Mouse (Mus musculus): ENCODE results near the gene Dennd4b.
"Not testable (repeated sequence)": the region's sequence is repeated elsewhere in the genome, so short reads cannot be mapped to it uniquely, and the experiment has no call there.

The Dennd4b gene

GRCm38 (mm10) chr3:90280708-90281107 lies 15.7 kb downstream of the Dennd4b start:
- no peak for DNase-seq

DNA sequence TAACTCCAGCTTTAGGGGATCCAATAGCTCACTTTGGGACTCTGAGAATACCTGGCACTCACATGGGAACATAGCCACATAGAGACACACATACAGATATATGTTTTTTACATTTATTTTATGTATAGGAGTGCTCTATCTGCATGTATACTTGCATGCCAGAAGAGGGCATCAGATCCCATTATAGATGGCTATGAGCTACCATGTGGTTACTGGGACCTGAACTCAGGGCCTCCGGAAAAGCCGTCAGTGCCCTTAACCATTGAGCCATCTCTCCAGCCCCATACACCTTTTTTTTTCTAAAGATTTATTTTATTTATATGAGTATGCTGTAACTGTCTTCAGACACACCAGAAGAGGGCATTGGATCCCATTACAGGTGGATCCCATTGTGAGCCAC lies 19.2 kb downstream of the Dennd4b start:
- no peak for DNase-seq

- DNase-seq, result not testable (repeated sequence)
Measured at GRCm38 (mm10) chr3:90289403-90289802, 24.4 kb downstream of the Dennd4b start.

DNA sequence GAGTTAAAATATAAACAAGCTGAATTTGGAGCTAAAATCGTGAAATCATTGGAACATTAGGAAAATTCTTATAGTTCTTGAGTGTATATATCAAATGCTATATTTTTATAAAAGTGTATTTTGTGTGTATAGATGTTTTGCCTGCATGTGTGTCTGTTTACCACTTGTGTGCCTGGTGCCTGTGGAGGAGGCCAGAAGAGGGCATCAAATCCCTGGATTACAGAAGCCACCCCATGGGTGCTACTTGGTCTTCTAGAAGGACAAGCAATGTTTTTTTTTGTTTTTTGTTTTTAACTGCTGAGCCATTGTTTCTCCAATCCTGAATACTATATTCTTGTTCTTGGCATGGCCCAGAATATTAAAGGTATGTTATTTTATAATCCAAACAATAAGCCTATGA lies 25.6 kb downstream of the Dennd4b start:
- no peak for DNase-seq

DNA sequence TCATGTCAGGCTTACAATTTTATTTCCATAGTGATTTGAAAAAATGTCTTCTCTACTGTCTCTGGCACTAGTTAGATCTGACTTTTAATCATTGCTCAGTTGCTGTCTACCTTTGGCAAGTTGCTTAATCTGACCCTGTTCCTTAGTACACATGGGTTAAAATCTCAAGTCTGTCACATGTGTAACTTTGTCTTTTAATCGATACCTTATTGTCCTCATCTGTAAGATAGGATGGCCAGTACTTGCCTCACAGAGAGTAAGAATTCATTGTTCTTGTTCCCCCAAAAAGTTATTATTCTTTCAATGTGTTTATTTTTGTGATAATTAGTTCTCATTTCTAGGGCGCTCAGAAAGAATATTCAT lies 27.0 kb downstream of the Dennd4b start:
- no peak for DNase-seq

GRCm38 (mm10) chr3:90292345-90293275 lies 27.6 kb downstream of the Dennd4b start, which contains the start of gene Gatad2b:
Gatad2b (plus strand) TSS chr3:90293178.
- peak; percentile 98 for DNase-seq

DNA sequence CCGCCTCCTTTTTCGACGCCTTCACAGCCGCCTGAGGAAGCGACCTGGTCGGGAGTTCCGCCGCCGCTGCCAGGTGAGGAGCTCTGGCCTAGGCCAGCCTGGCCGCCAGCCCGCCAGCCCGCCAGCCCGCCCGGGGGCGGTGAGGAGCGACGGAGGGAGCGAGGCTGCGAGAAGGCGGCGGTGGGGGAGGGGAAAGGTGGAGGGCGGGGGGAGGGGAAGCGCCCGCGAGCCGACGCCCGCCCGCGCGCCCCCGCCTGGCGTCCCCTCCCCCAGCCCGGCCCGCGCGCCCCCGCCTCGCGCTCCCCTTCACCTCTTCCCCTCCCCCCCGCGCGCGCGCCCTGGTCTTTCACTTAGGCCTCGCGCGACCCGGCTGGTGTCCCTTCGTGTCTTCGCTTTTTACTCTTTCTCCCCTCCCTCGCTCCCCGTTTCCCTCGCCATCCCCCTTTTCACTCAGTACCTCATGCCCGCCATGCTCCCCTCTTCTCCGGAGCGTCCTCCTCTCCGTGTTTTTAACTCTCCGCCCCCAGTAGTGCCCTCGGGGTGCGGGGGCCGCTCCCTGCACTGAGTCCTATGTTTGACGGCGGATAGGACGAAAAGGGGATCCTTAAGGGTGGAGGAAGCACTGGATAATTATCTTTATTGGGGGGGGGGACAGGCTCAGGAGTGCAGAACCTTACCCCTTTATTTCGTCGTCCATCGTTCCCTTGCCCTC lies 28.5 kb downstream of the Dennd4b start:
- peak; percentile 17 for DNase-seq

GRCm38 (mm10) chr3:90294064-90294440 lies 29.1 kb downstream of the Dennd4b start:
- no peak for DNase-seq

DNA sequence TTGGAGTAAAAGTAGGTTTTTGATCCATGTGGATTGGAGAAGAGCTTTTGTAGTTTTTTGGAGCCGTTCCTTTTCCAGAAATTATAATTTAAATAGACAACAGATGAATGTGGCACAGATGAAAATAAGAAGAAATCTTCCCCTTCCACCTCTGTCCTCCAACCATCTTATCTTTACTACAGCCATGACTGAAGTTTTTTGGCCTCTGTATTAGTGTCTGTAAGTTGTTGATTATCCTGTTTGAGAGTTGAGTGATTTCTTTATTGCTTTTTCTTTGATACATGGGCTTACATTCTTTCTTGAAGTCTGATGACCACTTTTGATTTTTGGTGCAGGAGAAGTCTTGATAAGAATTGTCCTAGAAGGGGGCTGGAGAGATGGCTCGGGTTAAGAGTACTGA lies 29.7 kb downstream of the Dennd4b start:
- no peak for DNase-seq

DNA sequence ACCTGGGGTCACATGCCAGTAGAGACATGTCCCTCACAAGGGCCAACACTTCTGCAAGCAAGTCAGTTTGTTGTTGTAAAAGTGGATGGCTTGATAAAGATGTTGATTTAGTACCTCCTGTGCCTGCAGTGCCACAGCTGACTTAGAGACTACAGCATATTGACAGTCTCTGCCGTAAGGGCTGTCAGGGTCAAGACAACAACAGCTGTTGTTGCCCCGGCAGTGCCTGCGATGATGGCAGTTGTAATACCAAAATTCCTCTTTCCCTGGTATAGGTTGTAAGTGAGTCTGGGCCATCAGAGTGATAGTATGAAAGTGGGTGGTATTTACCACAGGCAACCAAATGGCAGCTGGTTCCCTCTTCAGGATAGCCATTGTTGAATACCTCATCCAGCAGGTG lies 40.8 kb downstream of the Dennd4b start:
- no peak for DNase-seq

GRCm38 (mm10) chr3:90309589-90309988 lies 44.6 kb downstream of the Dennd4b start:
- no peak for DNase-seq

DNA sequence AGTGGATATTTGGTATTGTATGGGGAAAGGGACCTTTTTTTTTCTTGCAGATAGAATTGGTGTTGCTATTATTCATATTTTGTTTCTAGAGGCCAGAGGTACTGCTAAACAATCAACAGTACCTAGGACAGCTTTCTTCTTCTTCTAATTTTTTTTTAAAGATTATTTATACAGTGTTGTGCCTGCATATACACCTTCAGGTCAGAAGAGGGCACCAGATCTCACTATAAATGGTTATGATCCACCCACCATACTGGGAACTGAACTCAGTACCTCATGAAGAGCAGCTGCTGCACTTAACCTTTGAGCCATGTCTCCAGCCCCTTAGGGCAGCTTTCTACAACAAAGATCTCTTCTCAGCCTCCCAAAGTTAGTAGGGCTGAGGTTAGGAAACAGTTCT lies 48.4 kb downstream of the Dennd4b start:
- no peak for DNase-seq

GRCm38 (mm10) chr3:90314241-90314640 lies 49.3 kb downstream of the Dennd4b start:
- no peak for DNase-seq

GRCm38 (mm10) chr3:90322289-90322688 lies 57.3 kb downstream of the Dennd4b start:
- no peak for DNase-seq

GRCm38 (mm10) chr3:90323119-90323518 lies 58.1 kb downstream of the Dennd4b start:
- peak; percentile 50 for DNase-seq
